Mouse (Mus musculus): ENCODE data around the gene Ly6g6f.
"Not testable (repeated sequence)": the region's sequence is repeated elsewhere in the genome, so short reads cannot be mapped to it uniquely, and the experiment has no call there.

Ly6g6f gene

GRCm38 (mm10) chr17:35085208-35085865, at the start of gene Ly6g6f:
Ly6g6f (minus strand) TSS chr17:35085610.
- DNase-seq: no peak

GRCm38 (mm10) chr17:35134801-35135590, 49.6 kb upstream of the Ly6g6f start, which contains the start of gene Bag6:
Bag6 (plus strand) TSS chr17:35135178.
- peak; percentile 91 to 93 for DNase-seq

- DNase-seq: no peak
Observed at GRCm38 (mm10) chr17:35133517-35133916, 48.1 kb upstream of the Ly6g6f start.

DNA sequence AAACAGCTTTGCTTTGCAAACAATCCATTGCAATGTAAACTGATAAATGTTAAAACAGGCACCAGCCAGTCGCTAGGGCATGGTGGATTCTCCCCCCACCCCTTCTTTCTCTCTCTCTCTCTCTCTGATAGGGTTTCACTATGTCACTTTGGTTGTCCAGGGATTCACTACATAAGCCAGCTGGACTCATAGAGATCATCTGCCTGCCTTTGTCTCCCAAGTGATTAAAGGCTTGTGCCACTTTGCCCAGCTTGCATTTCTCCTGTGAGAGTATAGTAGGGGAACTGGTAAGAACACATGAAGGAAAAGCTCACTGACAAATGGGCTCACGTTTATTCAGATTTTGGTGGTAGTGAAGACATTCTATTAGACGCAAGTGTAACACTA, 46.8 kb upstream of the Ly6g6f start:
- no peak for DNase-seq

GRCm38 (mm10) chr17:35131500-35132173, 46.2 kb upstream of the Ly6g6f start, which contains the start of gene Apom:
Apom (minus strand) TSS chr17:35132050.
- no peak for DNase-seq

GRCm38 (mm10) chr17:35131038-35131437, 45.6 kb upstream of the Ly6g6f start:
- no peak for DNase-seq

GRCm38 (mm10) chr17:35128996-35129395, 43.6 kb upstream of the Ly6g6f start:
- no peak for DNase-seq

- DNase-seq: no peak
Observed at GRCm38 (mm10) chr17:35127017-35127416, 41.6 kb upstream of the Ly6g6f start.

DNA sequence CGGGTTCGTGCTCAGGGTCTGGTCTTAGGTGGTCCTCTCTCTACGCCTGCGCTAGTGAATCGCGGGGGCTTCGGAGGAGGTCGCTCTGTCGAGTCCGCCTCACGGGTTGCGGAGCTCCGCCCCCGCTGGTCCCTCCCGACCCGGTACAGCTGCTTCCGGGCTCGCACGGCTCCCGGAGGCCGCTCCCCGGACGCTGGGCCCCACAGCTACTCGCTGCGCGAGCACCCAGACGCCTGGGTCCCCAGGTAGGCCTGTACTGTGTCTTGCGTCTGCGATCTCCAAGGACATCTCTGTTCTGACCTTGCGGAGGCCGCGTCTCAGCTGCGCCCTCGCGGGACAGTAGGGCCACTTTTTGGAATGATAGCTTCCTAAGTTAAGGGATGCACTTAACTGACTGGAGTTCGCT, 40.8 kb upstream of the Ly6g6f start, which contains the start of gene D17H6S53E:
TSS of gene D17H6S53E (plus strand) at position 168 of the 406 bp plus-strand sequence.
- DNase-seq: peak; percentile 81 to 86

- DNase-seq: peak in 1 of 2 experiments; percentile 42
Observed at GRCm38 (mm10) chr17:35125578-35125977, 40.2 kb upstream of the Ly6g6f start.

- DNase-seq: no peak
Observed at GRCm38 (mm10) chr17:35125081-35125480, 39.7 kb upstream of the Ly6g6f start.

DNA sequence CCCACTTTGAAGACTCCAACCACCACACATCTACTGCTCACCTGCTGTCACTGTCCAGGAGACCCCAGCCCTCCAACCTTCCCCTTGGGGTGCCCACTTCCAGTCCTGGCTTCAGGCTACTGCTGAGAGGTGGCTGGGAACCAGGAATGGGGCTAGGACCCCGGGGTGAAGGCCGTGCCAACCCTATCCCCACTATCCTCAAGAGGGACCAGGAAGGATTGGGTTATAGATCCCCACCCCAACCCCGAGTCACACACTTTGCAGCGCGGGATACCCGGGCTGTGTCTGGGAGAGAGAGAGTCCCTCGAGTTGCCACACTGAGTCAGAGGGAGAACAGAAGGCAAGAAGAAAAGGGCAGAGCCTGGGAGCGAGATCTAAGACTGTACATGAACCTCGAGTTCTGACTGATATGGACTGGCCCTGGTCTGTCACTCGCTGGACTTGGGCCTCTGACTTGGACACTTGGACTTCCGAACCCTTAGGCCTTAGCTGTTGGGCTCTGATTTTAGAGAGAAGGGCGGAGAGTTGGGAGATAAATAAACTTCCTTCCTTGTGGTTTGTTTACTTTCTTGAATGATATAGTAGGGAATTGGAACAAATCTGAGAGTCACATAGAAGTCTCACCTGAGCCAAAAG, 39.0 kb upstream of the Ly6g6f start:
- DNase-seq: not testable (repeated sequence)

DNA sequence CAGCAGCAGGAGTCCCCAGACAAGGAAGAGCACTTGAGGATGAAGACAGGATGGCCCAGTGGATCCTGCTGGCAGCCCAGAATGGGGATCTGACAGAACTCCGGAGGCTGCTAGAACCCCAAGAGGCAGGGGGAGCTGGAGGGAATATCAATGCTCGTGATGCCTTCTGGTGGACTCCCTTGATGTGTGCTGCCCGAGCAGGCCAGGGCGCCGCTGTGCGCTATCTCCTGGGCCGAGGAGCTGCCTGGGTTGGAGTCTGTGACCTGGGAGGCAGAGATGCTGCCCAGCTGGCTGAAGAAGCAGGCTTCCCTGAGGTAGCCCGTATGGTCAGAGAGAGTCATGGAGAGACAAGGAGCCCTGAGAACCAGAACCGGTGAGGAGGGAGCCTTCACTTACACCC, 37.9 kb upstream of the Ly6g6f start:
- not testable (repeated sequence) for DNase-seq

DNA sequence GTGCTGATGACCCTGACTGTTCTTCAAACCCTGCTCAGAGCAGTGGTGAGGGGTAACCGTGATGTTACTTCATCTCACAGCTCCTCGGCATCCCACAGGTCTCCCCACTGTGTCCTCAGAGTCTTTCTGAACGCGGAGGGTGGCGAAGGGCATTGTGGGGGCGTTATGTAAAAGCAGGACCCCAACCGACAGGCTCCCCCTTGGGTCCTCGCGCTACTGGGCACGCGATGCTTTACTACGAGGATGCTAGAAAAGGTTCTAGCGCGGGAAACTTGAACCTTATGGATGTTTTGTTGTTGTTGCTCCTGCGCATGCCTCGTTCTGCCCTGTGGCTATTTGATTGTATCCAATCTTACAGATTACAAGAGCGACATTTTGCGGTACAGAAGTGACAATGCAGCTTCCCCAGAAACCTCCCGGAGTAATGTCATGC, 36.5 kb upstream of the Ly6g6f start, which contains the start of gene Csnk2b:
TSS of gene Csnk2b (minus strand) at position 183 of the 433 bp plus-strand sequence.
- DNase-seq: peak; percentile 19 to 23

- peak; percentile 98 to 99 for DNase-seq
Observed at GRCm38 (mm10) chr17:35121143-35121799, 35.9 kb upstream of the Ly6g6f start, which contains the start of gene Gpank1. Gpank1 (plus strand) TSS chr17:35121455.

DNA sequence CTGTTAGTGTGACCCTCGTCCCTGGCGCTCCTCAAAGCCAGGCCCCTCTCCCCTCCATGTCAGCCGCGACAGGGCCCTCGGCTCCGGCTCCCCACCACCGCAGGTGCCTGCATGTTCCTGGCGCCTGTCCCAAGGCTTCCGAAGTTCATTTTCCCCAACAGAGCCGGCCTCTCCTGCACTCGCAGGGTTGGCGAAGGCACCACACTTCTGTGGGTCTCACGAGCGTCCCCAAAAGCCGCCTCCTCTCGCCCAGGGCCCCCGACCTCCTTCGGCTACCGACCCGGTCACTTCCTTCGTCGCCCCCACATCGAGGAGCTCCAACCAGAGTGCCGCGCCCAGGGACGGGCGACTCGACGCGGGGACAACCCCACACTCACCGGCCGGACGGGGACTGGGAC, 35.3 kb upstream of the Ly6g6f start:
- no peak for DNase-seq

DNA sequence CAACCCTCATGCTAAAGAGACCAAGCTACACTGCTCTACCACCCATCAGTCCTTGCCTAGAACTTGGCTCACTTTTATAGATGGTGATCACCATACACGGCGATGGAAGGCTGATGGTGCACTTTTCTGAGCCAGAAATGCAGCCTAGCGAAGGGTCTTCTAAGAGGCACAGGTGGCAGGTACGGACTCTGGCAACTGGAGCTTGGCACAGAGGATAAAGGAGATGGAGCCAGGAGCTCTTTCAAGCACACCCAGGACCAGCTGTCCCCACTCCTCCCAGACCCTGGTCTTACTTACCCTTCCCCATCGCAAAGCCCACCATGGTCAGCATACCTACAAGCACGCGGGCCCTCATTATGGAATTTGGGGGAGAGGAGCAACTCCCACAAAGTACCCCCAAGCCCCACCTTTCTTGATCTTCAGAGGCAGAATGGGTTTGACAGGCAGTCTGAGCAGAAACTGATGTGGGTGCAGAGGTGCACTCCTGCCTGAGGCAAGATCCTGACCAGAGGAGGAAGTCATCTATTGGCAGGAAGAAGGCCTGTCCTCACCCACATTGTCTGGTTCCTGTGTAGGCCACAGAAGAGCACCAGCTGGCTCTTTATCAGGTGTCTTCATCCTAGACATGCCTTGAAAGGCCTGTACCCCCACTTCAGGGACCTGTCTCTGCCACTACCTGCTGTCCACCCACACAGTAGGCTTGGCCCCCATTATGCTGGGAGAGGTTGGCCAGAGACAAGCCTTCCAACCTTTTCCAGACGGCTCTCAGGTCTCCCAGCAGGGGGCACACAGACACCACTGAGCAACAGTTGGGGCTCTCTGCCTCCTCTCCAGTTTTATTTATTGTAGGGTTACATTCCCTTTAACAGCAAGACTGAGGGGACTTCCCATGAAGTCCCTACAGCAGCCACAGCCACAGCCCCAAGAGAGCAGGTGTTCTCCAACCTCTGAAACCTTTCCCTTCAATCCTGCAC, 29.9 kb upstream of the Ly6g6f start, which contains the start of gene Ly6g5b:
TSS of gene Ly6g5b (minus strand) at position 383 of the 974 bp plus-strand sequence.
- DNase-seq: no peak

- DNase-seq: no peak
Observed at GRCm38 (mm10) chr17:35111774-35112173, 26.4 kb upstream of the Ly6g6f start.

GRCm38 (mm10) chr17:35108097-35108496, 22.7 kb upstream of the Ly6g6f start, which contains the start of gene Ly6g5c:
Ly6g5c (plus strand) TSS chr17:35108279.
- no peak for DNase-seq

DNA sequence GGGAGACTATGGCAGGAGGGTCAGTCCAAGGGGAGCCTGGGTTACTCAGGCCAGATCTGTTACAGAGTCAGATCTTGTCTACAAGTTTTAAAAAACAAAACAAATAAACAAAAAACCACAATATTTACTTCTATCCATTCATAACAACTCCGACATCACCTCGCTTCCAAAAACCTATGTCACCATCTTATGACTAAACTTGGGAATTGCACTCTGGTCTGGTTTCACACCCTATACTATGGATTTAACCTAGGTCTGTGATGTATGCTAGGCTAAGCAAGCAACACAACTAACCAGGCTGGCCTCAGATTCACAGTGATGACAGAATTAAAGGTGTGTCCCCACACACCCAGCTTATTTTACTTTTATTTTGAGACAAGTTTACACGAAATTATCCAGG, 21.1 kb upstream of the Ly6g6f start:
- no peak for DNase-seq
